Mouse (Mus musculus) olfactory bulb, adult 2 months (tissue): ENCODE data around the gene Nrp2. TPM values are rescaled to one million over a fixed set of nuclear protein-coding genes. Genes with fewer than 3 reads are reported as not detected.

Source experiments
- H3K27ac ChIP-seq: fragments of 200-500 bp; 2 replicates; pipeline ENCODE4 v1.5.1; 2012; ENCODE audit warnings: low read depth, low read length; ENCODE audit not compliant: insufficient read depth
- H3K4me1 ChIP-seq: fragments of 200-500 bp; 2 replicates; pipeline ENCODE4 v1.6.1; 2012; ENCODE audit warnings: low read length; ENCODE audit not compliant: control insufficient read depth, insufficient read depth
- H3K4me3 ChIP-seq: fragments of 200-500 bp; 2 replicates; pipeline ENCODE4 v1.5.1; 2012; ENCODE audit warnings: mild to moderate bottlenecking, low read depth, low read length, moderate library complexity; ENCODE audit not compliant: insufficient read depth
- CTCF ChIP-seq: fragments of 200-500 bp; IDR thresholded peaks from 2 replicates; pipeline ENCODE4 v1.5.1; 2012; ENCODE audit warnings: low read depth, mild to moderate bottlenecking, low read length, moderate library complexity; ENCODE audit not compliant: insufficient read depth
- POLR2A ChIP-seq: fragments of 200-500 bp; IDR thresholded peaks from 2 replicates; pipeline ENCODE4 v1.6.1; 2012; ENCODE audit warnings: mild to moderate bottlenecking, low read depth, low read length, moderate library complexity; ENCODE audit not compliant: insufficient read depth
- WGBS: fragments of 180-500 bp; shearing (Covaris S2); methylation state at CpG from one replicate; pipeline ENCODE4 v1.1.7; 2018; 5-methylcytosine and 5-hydroxymethylcytosine counted together
- polyA plus RNA-seq: library from polyadenylated mRNA; stranded (reverse); fragments of >200 nt; gene quantifications from 2 replicates; pipeline ENCODE4 v1.2.4, GENCODE M21; 2012; ENCODE audit warnings: low replicate concordance; ENCODE audit not compliant: missing spikeins, insufficient read depth, insufficient read length

Gene Nrp2
- polyA plus RNA-seq, 1 experiment: not detected

GRCm38 (mm10) chr1:62751011-62752006, 48.2 kb downstream of the Nrp2 start:
- Histone ChIP-seq H3K4me3 (no peak overlapping the region), H3K27ac (no peak overlapping the region), H3K4me1 (peaks cover 9% of the 10 kb centered on the region)
- 40% methylated on average over 15 of the region's 15 CpGs for whole genome bisulfite sequencing
- TF ChIP-seq POLR2A (no peak), CTCF (no peak)

- Histone ChIP-seq H3K27ac (no peak overlapping the region), H3K4me1 (peaks cover 9% of the 10 kb centered on the region), H3K4me3 (no peak overlapping the region)
- TF ChIP-seq CTCF (no peak), POLR2A (no peak)
- WGBS: 82% methylated on average over 8 of the region's 8 CpGs
Measured at GRCm38 (mm10) chr1:62752055-62752454, 49.0 kb downstream of the Nrp2 start.

- TF ChIP-seq CTCF (no peak), POLR2A (no peak)
- WGBS: 81% methylated on average over 7 of the region's 7 CpGs
Measured at GRCm38 (mm10) chr1:62752661-62753333, 49.7 kb downstream of the Nrp2 start.

GRCm38 (mm10) chr1:62754066-62754835, 51.2 kb downstream of the Nrp2 start:
- 84% methylated on average over 8 of the region's 8 CpGs for WGBS
- H3K27ac ChIP-seq: no peak overlapping the region
- no peak overlapping the region for H3K4me3 ChIP-seq
- TF ChIP-seq CTCF (no peak), POLR2A (no peak)
- H3K4me1 ChIP-seq: peaks cover 9% of the 10 kb centered on the region

More at GRCm38 (mm10) chr1:62752661-62753333, 49.7 kb downstream of the Nrp2 start:
- Histone ChIP-seq H3K4me3 (no peak overlapping the region), H3K4me1 (peaks cover 9% of the 10 kb centered on the region), H3K27ac (no peak overlapping the region)

GRCm38 (mm10) chr1:62760086-62760485, 57.0 kb downstream of the Nrp2 start:
- H3K4me3 ChIP-seq: no peak overlapping the region
- TF ChIP-seq CTCF (no peak), POLR2A (no peak)
- WGBS: 75% methylated on average over 5 of the region's 5 CpGs
- no peak overlapping the region for H3K27ac ChIP-seq
- 0 out of 2 replicates have a peak, but pooled peaks cover 3% of the 10 kb centered on the region for H3K4me1 ChIP-seq

GRCm38 (mm10) chr1:62760565-62760964, 57.5 kb downstream of the Nrp2 start:
- no peak overlapping the region for H3K27ac ChIP-seq

GRCm38 (mm10) chr1:62763779-62764178, 60.7 kb downstream of the Nrp2 start:
- H3K4me3 ChIP-seq: no peak overlapping the region
- no peak for TF ChIP-seq POLR2A
- no peak for TF ChIP-seq CTCF
- H3K27ac ChIP-seq: no peak overlapping the region
- 96% methylated on average over 4 of the region's 4 CpGs for WGBS
- H3K4me1 ChIP-seq: peaks cover 6% of the 10 kb centered on the region; the same call in 1 of the 2 replicates

More at GRCm38 (mm10) chr1:62760565-62760964, 57.5 kb downstream of the Nrp2 start:
- WGBS: 89% methylated on average over 17 of the region's 17 CpGs
- TF ChIP-seq CTCF (no peak), POLR2A (no peak)
- H3K4me1 ChIP-seq: peaks cover 6% of the 10 kb centered on the region; the same call in 1 of the 2 replicates
- H3K4me3 ChIP-seq: no peak overlapping the region

- no peak for TF ChIP-seq CTCF
- TF ChIP-seq POLR2A: no peak
- no peak overlapping the region for H3K27ac ChIP-seq
- H3K4me3 ChIP-seq: no peak overlapping the region
- 80% methylated on average over 7 of the region's 7 CpGs for WGBS
- peaks cover 6% of the 10 kb centered on the region; the same call in 1 of the 2 replicates for H3K4me1 ChIP-seq
Measured at GRCm38 (mm10) chr1:62765171-62765570, 62.1 kb downstream of the Nrp2 start.
